Mouse (Mus musculus): ENCODE data around the gene Cdhr4. TPM values are rescaled to one million over a fixed set of nuclear protein-coding genes. Genes with fewer than 3 reads are reported as not detected.

Cdhr4 gene
- polyA plus RNA-seq, 2 experiments, result 0.38 to 2.7 TPM

DNA sequence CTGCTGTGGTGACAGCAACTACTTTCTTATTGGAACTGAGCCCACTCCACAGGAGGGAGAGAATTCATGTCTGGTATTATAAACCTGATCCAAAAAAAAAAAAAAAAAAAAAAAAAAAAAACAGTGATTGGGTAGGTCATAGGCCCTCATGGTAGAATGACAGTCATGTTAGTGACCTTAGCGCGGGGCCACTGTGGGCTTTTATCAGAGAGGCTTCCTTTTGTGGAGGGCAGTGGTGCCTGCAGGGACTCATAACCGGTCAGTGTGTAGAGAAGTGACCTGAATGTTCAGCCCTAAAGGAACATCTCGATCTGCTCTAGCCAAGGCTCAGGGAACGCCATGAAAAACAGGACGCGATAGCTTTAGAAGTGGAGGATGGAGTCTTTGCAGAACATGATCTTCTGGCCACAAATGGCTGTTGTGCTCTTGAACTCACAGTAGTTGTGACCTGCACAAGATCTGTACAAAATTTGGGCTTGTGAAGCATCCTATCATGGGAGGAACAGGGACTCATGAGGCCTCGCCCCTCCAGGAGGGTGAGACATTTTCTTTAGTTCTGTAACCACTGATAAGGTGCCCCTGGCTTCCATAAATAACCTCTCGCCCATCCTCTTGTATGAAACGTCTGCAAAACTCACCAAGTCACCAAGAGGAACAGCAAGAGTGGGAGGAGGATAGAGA lies 17.7 kb upstream of the Cdhr4 start:
- peaks cover 61 to 78% of the 10 kb centered on the region in 2 experiments for H3K4me1 ChIP-seq (replicated peaks; ENCODE audit: control insufficient read depth in 2 of 2, insufficient read depth in 2 of 2, low read length in 1 of 2)
- peaks cover 42% of the 10 kb centered on the region for H3K36me3 ChIP-seq (replicated peaks; ENCODE audit: control insufficient read depth, insufficient read depth, low read depth)
- DNase-seq (ENCODE audit: low read depth in 3 of 3, low spot score in 3 of 3), result peak; percentile 80 to 86 (median 84)
- 20% methylated on average over 10 of the region's 10 CpGs for WGBS (ENCODE audit: insufficient replicate concordance)
- peak; percentile 75 for ATAC-seq (ENCODE audit: insufficient read depth)
- peak overlapping the region; percentile 82 for H3K9ac ChIP-seq (replicated peaks)
- H3K4me2 ChIP-seq (ENCODE audit: low read depth), result peak overlapping the region; percentile 78
- H3K9me3 ChIP-seq (ENCODE audit: control insufficient read depth, low read length), result no peaks in the 10 kb centered on the region
- H3K27ac ChIP-seq, result peak overlapping the region; percentile 98
- TF ChIP-seq CTCF (IDR thresholded peaks at IDR 0.05; ENCODE audit: low read depth) (no peak), EP300 (IDR thresholded peaks at IDR 0.05; ENCODE audit: low read depth) (peak; percentile 71)
- H3K4me3 ChIP-seq (ENCODE audit: insufficient read depth in 1 of 2, low read depth in 2 of 2, low read length in 2 of 2), result peak overlapping the region; percentile 39 to 69
- no peaks in the 10 kb centered on the region for H3K27me3 ChIP-seq (ENCODE audit: control insufficient read depth, insufficient read depth, low read length)

DNA sequence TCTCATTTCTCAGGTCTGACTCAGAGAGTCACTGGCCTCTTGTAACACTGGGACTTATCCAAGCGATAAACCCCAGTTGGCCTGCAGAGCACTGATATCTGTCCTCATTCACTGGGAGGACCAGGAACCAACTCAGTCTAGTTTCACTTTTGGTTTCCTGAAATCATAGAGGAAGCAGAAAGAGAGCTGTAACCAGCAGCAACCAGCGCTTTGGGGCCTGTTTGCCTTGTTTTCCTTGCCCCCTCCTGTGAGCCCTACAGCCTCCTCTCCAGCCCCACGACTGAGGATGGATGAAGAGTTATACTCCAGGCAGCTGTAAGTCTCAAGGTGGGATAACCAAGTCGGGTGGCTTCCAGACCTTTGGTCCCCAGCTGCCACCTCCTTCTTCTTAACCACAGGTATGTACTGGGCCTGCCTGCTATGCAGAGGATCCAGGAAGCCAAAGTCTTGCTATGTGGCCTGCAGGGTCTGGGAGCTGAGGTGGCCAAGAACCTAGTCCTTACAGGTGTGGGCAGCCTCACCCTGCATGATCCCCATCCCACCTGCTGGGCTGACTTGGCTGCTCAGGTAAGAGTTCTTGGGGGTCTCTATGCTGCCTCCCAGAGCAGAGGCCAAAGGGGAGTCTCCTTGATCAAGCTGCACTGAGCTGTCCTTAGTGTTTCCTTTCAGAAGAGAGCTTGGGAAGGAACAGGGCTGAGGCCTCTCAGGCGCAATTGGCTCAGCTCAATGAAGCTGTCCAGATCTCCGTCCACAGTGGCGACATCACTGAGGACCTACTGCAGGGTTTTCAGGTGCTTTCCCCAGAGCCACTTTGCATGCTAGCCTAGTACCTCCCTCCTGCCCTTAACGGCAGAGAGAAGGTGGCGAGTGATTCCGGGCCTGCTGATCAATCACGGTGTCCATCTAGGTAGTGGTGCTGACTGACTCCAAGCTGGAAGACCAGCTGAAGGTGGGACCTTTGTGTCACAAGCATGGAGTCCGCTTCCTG lies 16.6 kb upstream of the Cdhr4 start, which contains the start of gene Uba7:
Uba7 (plus strand) TSS at position 107 of the 988 bp plus-strand sequence.
- H3K4me1 ChIP-seq (replicated peaks; ENCODE audit: control insufficient read depth in 2 of 2, insufficient read depth in 2 of 2, low read length in 1 of 2), result peaks cover 66 to 82% of the 10 kb centered on the region in 2 experiments
- peak within 1 kb of the TSS; percentile 69 to 93 for H3K4me3 ChIP-seq (ENCODE audit: insufficient read depth in 1 of 2, low read depth in 2 of 2, low read length in 2 of 2)
- ATAC-seq (ENCODE audit: insufficient read depth) (peak; percentile 80), DNase-seq (ENCODE audit: low read depth in 3 of 3, low spot score in 3 of 3) (peak; percentile 92 to 93 (median 93))
- H3K4me2 ChIP-seq (ENCODE audit: low read depth), result peak within 1 kb of the TSS; percentile 78
- 40% methylated on average over 12 of the region's 12 CpGs for WGBS (ENCODE audit: insufficient replicate concordance)
- TF ChIP-seq CTCF (IDR thresholded peaks at IDR 0.05; ENCODE audit: low read depth) (peak; percentile 7; the same call in 1 of the 2 replicates), EP300 (IDR thresholded peaks at IDR 0.05; ENCODE audit: low read depth) (peak; percentile 89)
- no peaks in the 10 kb centered on the region for H3K27me3 ChIP-seq (ENCODE audit: control insufficient read depth, insufficient read depth, low read length)
- peak within 1 kb of the TSS; percentile 98 for H3K27ac ChIP-seq
- H3K9ac ChIP-seq (replicated peaks), result peak within 1 kb of the TSS; percentile 82
- no peaks in the 10 kb centered on the region for H3K9me3 ChIP-seq (ENCODE audit: control insufficient read depth, low read length)
- peaks cover 48% of the 10 kb centered on the region for H3K36me3 ChIP-seq (replicated peaks; ENCODE audit: control insufficient read depth, insufficient read depth, low read depth)

DNA sequence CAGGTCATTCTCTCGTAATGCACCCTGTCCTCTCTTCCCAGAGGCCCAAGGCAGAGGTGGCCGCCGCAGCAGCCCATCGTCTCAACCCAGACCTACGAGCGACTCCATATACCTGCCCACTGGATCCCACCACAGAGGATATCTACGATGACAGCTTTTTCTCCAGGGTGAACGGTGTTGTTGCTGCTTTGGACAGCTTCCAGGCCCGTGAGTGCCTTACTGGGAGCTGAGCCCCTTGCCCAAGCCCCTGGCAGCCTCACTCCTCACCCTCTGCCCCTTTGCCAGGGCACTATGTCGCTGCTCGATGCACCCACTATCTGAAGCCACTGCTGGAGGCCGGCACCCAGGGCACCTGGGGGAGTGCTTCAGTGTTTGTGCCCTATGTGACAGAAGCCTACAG lies 13.5 kb upstream of the Cdhr4 start:
- Histone ChIP-seq H3K36me3 (replicated peaks; ENCODE audit: control insufficient read depth, insufficient read depth, low read depth) (peaks cover 68% of the 10 kb centered on the region), H3K9me3 (ENCODE audit: control insufficient read depth, low read length) (no peaks in the 10 kb centered on the region), H3K9ac (replicated peaks) (no peak overlapping the region), H3K27ac (no peak overlapping the region), H3K4me1 (replicated peaks; ENCODE audit: control insufficient read depth in 2 of 2, insufficient read depth in 2 of 2, low read length in 1 of 2) (peaks cover 64 to 81% of the 10 kb centered on the region in 2 experiments), H3K4me3 (ENCODE audit: insufficient read depth in 1 of 2, low read depth in 2 of 2, low read length in 2 of 2) (no peak overlapping the region), H3K4me2 (ENCODE audit: low read depth) (no peak overlapping the region; the same call in 1 of the 2 replicates), H3K27me3 (ENCODE audit: control insufficient read depth, insufficient read depth, low read length) (no peaks in the 10 kb centered on the region)
- ATAC-seq (ENCODE audit: insufficient read depth) (no peak), DNase-seq (ENCODE audit: low read depth in 3 of 3, low spot score in 3 of 3) (no peak)
- TF ChIP-seq EP300 (IDR thresholded peaks at IDR 0.05; ENCODE audit: low read depth), result no peak
- no peak for TF ChIP-seq CTCF (IDR thresholded peaks at IDR 0.05; ENCODE audit: low read depth)
- WGBS (ENCODE audit: insufficient replicate concordance), result 89% methylated on average over 12 of the region's 12 CpGs

DNA sequence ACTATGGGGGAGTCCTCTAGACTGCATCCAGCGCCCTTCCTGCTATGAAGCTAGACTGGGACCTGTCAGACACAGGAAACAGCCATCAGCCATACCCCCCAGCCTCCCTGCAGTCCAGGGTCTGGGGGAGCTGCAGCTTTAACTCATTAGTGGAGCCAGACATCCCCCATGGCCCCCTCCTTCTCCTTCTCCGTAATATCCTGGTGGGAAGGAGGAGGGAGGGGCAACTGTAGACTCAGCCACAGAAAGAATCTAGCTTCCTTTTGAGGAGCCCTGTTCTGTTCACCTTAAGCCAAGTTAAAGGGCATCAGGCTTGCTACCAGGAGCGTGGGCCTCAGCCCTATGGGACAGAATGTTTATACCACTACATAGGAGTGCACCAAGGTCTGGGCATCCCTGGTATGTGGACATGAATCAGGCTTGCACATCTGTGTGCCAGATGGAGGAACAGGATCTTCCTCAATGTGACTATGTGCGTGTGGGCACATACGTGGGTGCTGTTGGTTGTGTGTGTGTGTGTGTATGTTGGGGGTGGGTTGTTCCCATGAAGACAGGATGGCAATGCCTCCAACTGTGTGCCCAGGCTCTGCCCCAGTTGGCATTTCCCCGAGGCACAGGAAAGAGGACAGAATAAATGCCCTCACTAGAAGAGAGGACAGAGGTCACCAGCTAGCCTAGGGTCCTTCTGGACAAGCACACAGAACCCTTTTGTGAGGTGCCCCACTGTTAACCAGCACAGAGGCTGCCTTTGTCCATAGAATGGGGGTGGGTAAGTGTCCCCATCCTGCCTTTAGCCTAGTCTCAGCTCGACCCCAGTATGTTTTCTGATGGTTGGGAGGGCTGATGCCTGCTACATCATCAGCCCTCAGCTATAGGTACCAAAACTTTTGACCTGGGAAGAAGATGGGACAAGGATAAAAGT lies 10.4 kb upstream of the Cdhr4 start:
- Histone ChIP-seq H3K4me3 (ENCODE audit: insufficient read depth in 1 of 2, low read depth in 2 of 2, low read length in 2 of 2) (peak overlapping the region; percentile 84 to 86), H3K27ac (peak overlapping the region; percentile 96), H3K27me3 (ENCODE audit: control insufficient read depth, insufficient read depth, low read length) (no peaks in the 10 kb centered on the region), H3K9ac (replicated peaks) (peak overlapping the region; percentile 86), H3K4me1 (replicated peaks; ENCODE audit: control insufficient read depth in 2 of 2, insufficient read depth in 2 of 2, low read length in 1 of 2) (peaks cover 60 to 71% of the 10 kb centered on the region in 2 experiments), H3K4me2 (ENCODE audit: low read depth) (peak overlapping the region; percentile 92), H3K36me3 (replicated peaks; ENCODE audit: control insufficient read depth, insufficient read depth, low read depth) (peaks cover 73% of the 10 kb centered on the region), H3K9me3 (ENCODE audit: control insufficient read depth, low read length) (no peaks in the 10 kb centered on the region)
- DNase-seq (ENCODE audit: low read depth in 3 of 3, low spot score in 3 of 3) (no peak), ATAC-seq (ENCODE audit: insufficient read depth) (no peak)
- TF ChIP-seq CTCF (IDR thresholded peaks at IDR 0.05; ENCODE audit: low read depth), result no peak
- no peak for TF ChIP-seq EP300 (IDR thresholded peaks at IDR 0.05; ENCODE audit: low read depth)
- 31% methylated on average over 7 of the region's 7 CpGs for WGBS (ENCODE audit: insufficient replicate concordance)

Measured in liver, embryonic 14.5 days (tissue).